Mouse (Mus musculus) megakaryocyte, embryonic 14.5 days (primary cell): ENCODE data around the gene Zfp513.

Source experiments
- FLI1 ChIP-seq: IDR thresholded peaks from 2 replicates; pipeline ENCODE4 v1.6.1; 2012; ENCODE audit warnings: low read length, inconsistent platforms, mixed read lengths
- GATA1 ChIP-seq: IDR thresholded peaks from 3 replicates; pipeline ENCODE4 v1.6.1; 2012; ENCODE audit warnings: mixed read lengths, low read length, inconsistent platforms, borderline replicate concordance

DNA sequence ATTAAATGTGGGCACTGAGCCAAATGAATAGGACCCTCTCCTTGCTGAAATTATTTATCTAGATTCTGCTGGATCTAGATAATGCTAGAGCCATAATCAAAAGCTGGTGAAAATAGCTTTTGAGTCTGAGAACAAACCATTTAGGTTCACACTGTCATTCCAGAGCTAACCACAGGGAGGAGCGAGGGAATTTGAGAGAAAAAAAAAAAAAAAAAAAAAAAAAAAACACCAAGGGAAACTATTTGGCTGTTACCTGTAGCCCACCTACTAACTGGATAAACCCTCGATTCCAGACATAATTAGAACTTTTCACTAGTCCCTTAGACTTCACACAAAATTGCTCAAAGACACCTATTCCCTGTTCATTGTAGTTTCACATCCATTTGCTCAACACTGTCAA, 17.0 kb upstream of the Zfp513 start:
- TF ChIP-seq FLI1 (no peak), GATA1 (no peak)
